Mouse (Mus musculus): ENCODE data around the gene Pinlyp. TPM values are rescaled to one million over a fixed set of nuclear protein-coding genes. Genes with fewer than 3 reads are reported as not detected.

The Pinlyp gene
- polyA plus RNA-seq, 1 experiment from 2014 or later: not detected

DNA sequence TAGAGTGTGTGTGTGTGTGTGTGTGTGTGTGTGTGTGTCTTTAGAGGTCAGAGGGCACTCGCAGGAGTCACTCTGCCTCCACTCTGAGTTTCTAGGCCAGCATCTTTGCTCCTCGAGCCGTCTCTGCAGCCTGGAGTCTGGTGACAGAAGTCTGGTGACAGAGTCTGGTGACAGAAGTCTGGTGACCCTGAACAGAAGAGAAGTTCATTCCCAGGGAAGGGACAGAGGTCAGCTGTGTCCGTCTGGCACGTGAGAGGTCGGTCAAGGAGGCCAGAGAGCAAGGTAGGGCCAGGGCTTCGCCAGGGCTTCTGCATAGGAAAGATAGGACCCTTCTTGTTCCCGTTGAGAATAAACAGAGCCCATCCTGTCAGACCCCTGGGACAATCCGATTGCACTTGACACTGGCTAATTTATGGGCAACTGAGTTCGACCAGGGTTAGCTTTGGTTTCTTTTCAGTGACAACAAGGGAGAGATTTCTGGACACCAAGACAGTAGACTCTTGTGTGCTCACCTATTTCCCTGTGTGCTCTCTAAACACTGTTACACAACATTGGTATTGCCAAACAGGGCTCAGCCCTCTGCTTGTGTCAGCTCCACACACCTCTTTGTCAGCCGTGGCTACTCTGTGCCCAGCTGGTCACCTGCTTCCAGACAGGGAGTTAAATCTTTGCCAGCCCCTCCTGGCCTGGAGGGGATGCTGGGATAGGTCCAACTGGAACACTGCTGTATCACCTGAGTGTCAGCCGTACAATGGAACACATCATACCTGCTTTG lies 6.3 kb upstream of the Pinlyp start:
- H3K9ac ChIP-seq: no peak overlapping the region
- H3K4me1 ChIP-seq: peaks cover 10% of the 10 kb centered on the region
- no peaks in the 10 kb centered on the region for H3K27me3 ChIP-seq
- WGBS: 94% methylated on average over 12 of the region's 12 CpGs
- H3K9me3 ChIP-seq: no peaks in the 10 kb centered on the region
- no peak overlapping the region for H3K4me3 ChIP-seq (replicated peaks)
- no peak overlapping the region for H3K4me2 ChIP-seq
- H3K27ac ChIP-seq: no peak overlapping the region
- no peak for ATAC-seq (ENCODE audit: low FRiP score)
- H3K36me3 ChIP-seq (replicated peaks): peaks cover 76% of the 10 kb centered on the region

GRCm38 (mm10) chr7:24547534-24548036 lies 1.7 kb upstream of the Pinlyp start:
- H3K27me3 ChIP-seq: no peaks in the 10 kb centered on the region
- H3K4me2 ChIP-seq: peak overlapping the region; percentile 74
- no peaks in the 10 kb centered on the region for H3K9me3 ChIP-seq
- WGBS: 27% methylated on average over 13 of the region's 13 CpGs
- ATAC-seq (ENCODE audit: low FRiP score): peak; percentile 27; the same call in 1 of the 2 replicates
- peak overlapping the region; percentile 87 for H3K9ac ChIP-seq
- H3K4me3 ChIP-seq (replicated peaks): peak overlapping the region; percentile 81
- peaks cover 44% of the 10 kb centered on the region for H3K36me3 ChIP-seq (replicated peaks)
- H3K4me1 ChIP-seq: peaks cover 17% of the 10 kb centered on the region
- H3K27ac ChIP-seq: peak overlapping the region; percentile 63

- H3K27ac ChIP-seq: peak overlapping the region; percentile 71
- H3K9me3 ChIP-seq: no peaks in the 10 kb centered on the region
- ATAC-seq (ENCODE audit: low FRiP score): peak; percentile 98
- under 1% methylated on average over 57 of the region's 57 CpGs for WGBS
- peak overlapping the region; percentile 74 for H3K4me2 ChIP-seq
- no peaks in the 10 kb centered on the region for H3K27me3 ChIP-seq
- H3K4me1 ChIP-seq: peaks cover 17% of the 10 kb centered on the region
- peak overlapping the region; percentile 81 for H3K4me3 ChIP-seq (replicated peaks)
- H3K9ac ChIP-seq: peak overlapping the region; percentile 87
- H3K36me3 ChIP-seq (replicated peaks): peaks cover 36% of the 10 kb centered on the region
These were observed 894 bp upstream of the Pinlyp start for GRCm38 (mm10) chr7:24546634-24547389.

DNA sequence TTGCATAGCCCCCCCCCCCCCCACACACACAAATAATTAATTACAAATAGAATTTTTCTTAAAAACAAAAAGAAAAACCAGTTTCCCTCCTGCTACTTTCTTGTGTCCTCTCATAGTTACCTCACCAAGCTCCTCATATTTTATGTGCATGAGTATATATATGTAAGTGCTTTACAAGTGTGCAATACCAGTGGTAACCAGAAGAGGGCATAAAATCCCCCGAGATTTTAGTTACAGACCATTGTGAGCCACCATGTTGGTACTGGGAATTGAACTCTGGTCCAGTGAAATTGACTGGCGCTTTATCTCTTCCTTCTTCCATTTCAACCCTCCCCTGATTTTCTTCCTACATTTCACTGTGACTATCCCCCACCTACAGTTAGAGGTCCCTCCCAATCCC lies 1.4 kb downstream of the Pinlyp start:
- H3K27me3 ChIP-seq: no peaks in the 10 kb centered on the region
- 92% methylated on average over 2 of the region's 2 CpGs for WGBS
- H3K4me3 ChIP-seq (replicated peaks): no peak overlapping the region
- peaks cover 17% of the 10 kb centered on the region for H3K4me1 ChIP-seq
- H3K36me3 ChIP-seq (replicated peaks): peaks cover 13% of the 10 kb centered on the region
- ATAC-seq (ENCODE audit: low FRiP score): no peak
- H3K4me2 ChIP-seq: no peak overlapping the region
- H3K9me3 ChIP-seq: no peaks in the 10 kb centered on the region
- H3K27ac ChIP-seq: no peak overlapping the region
- H3K9ac ChIP-seq: no peak overlapping the region

GRCm38 (mm10) chr7:24539686-24540085 lies 6.2 kb downstream of the Pinlyp start:
- H3K4me2 ChIP-seq: no peak overlapping the region
- no peak for ATAC-seq (ENCODE audit: low FRiP score)
- H3K27ac ChIP-seq: no peak overlapping the region
- H3K36me3 ChIP-seq (replicated peaks): peaks cover 18% of the 10 kb centered on the region
- peaks cover 3% of the 10 kb centered on the region; the same call in 1 of the 2 replicates for H3K9me3 ChIP-seq
- no peak overlapping the region for H3K4me3 ChIP-seq (replicated peaks)
- H3K4me1 ChIP-seq: peaks cover 4% of the 10 kb centered on the region; the same call in 1 of the 2 replicates
- WGBS: 91% methylated on average over 4 of the region's 4 CpGs
- no peak overlapping the region for H3K9ac ChIP-seq
- 0 out of 2 replicates have a peak, but pooled peaks cover under 1% of the 10 kb centered on the region for H3K27me3 ChIP-seq

GRCm38 (mm10) chr7:24538701-24539100 lies 7.2 kb downstream of the Pinlyp start:
- Histone ChIP-seq H3K4me2 (no peak overlapping the region), H3K27ac (no peak overlapping the region), H3K4me1 (peaks cover 11% of the 10 kb centered on the region), H3K36me3 (replicated peaks) (peaks cover 28% of the 10 kb centered on the region), H3K9me3 (peaks cover 3% of the 10 kb centered on the region; the same call in 1 of the 2 replicates), H3K27me3 (peaks cover 10% of the 10 kb centered on the region), H3K4me3 (replicated peaks) (no peak overlapping the region), H3K9ac (no peak overlapping the region)
- no peak for ATAC-seq (ENCODE audit: low FRiP score)
- WGBS: 76% methylated on average over 5 of the region's 5 CpGs

- peaks cover 3% of the 10 kb centered on the region; the same call in 1 of the 2 replicates for H3K9me3 ChIP-seq
- peaks cover 34% of the 10 kb centered on the region for H3K36me3 ChIP-seq (replicated peaks)
- H3K4me1 ChIP-seq: peaks cover 17% of the 10 kb centered on the region
- no peak overlapping the region for H3K4me2 ChIP-seq
- no peak overlapping the region for H3K4me3 ChIP-seq (replicated peaks)
- H3K27ac ChIP-seq: no peak overlapping the region
- peaks cover 15% of the 10 kb centered on the region for H3K27me3 ChIP-seq
- 46% methylated on average over 5 of the region's 5 CpGs for WGBS
- no peak overlapping the region for H3K9ac ChIP-seq
- ATAC-seq (ENCODE audit: low FRiP score): no peak
These were observed 7.8 kb downstream of the Pinlyp start for GRCm38 (mm10) chr7:24538154-24538553.

- ATAC-seq (ENCODE audit: low FRiP score): no peak
- WGBS: 85% methylated on average over 5 of the region's 5 CpGs
- H3K4me3 ChIP-seq (replicated peaks): no peak overlapping the region
- H3K36me3 ChIP-seq (replicated peaks): peaks cover 35% of the 10 kb centered on the region
- peaks cover 19% of the 10 kb centered on the region for H3K27me3 ChIP-seq
- H3K4me1 ChIP-seq: peaks cover 19% of the 10 kb centered on the region
- no peak overlapping the region for H3K9ac ChIP-seq
- no peak overlapping the region for H3K27ac ChIP-seq
- no peak overlapping the region for H3K4me2 ChIP-seq
- H3K9me3 ChIP-seq: peaks cover 3% of the 10 kb centered on the region; the same call in 1 of the 2 replicates
These were observed 8.3 kb downstream of the Pinlyp start for GRCm38 (mm10) chr7:24537591-24537990.

GRCm38 (mm10) chr7:24537081-24537480 lies 8.8 kb downstream of the Pinlyp start:
- no peak for ATAC-seq (ENCODE audit: low FRiP score)
- Histone ChIP-seq H3K4me2 (no peak overlapping the region), H3K4me3 (replicated peaks) (no peak overlapping the region), H3K4me1 (peaks cover 24% of the 10 kb centered on the region), H3K36me3 (replicated peaks) (peaks cover 35% of the 10 kb centered on the region), H3K27me3 (peaks cover 23% of the 10 kb centered on the region), H3K9ac (no peak overlapping the region), H3K27ac (no peak overlapping the region), H3K9me3 (peaks cover 3% of the 10 kb centered on the region; the same call in 1 of the 2 replicates)
- 83% methylated on average over 4 of the region's 4 CpGs for WGBS

DNA sequence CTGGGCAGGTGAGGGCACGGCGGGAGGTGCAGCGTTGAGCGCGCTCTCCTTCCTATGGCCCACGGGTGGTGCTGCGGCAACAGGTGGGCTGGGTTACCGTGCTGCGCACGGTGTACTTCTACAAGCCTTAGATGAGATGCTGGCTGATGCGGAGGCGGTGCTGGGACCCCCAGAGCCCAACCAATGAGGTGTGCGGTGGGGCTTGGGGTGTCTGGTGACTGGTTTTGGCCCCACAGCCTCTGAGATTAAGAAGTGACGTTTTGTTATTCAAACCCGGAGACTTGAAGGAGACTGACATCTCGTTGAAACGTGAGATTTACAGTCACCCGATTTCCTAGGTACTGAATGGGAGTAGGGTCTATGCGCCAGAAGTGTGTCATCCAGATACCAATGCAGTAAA lies 11.6 kb downstream of the Pinlyp start:
- ATAC-seq (ENCODE audit: low FRiP score): no peak
- Histone ChIP-seq H3K4me2 (peak overlapping the region; percentile 36), H3K27ac (no peak overlapping the region), H3K36me3 (replicated peaks) (peaks cover 35% of the 10 kb centered on the region), H3K9ac (0 out of 2 replicates have a peak overlapping the region, but pooled peaks have one; percentile 12), H3K4me3 (replicated peaks) (peak overlapping the region; percentile 18; the same call in 1 of the 2 replicates), H3K27me3 (peaks cover 23% of the 10 kb centered on the region), H3K9me3 (peaks cover 3% of the 10 kb centered on the region; the same call in 1 of the 2 replicates), H3K4me1 (peaks cover 43% of the 10 kb centered on the region)
- 23% methylated on average over 18 of the region's 19 CpGs for WGBS

GRCm38 (mm10) chr7:24533806-24534205 lies 12.1 kb downstream of the Pinlyp start:
- H3K4me1 ChIP-seq: peaks cover 45% of the 10 kb centered on the region
- H3K27ac ChIP-seq: no peak overlapping the region
- 15% methylated on average over 40 of the region's 42 CpGs for WGBS

GRCm38 (mm10) chr7:24533031-24533571 lies 12.8 kb downstream of the Pinlyp start:
- 55% methylated on average over 28 of the region's 28 CpGs for WGBS
- Histone ChIP-seq H3K4me2 (peak overlapping the region; percentile 36; the same call in 1 of the 2 replicates), H3K9me3 (no peaks in the 10 kb centered on the region), H3K36me3 (replicated peaks) (peaks cover 35% of the 10 kb centered on the region), H3K4me3 (replicated peaks) (no peak overlapping the region), H3K4me1 (peaks cover 42% of the 10 kb centered on the region), H3K9ac (peak overlapping the region; percentile 17; the same call in 1 of the 2 replicates), H3K27ac (no peak overlapping the region), H3K27me3 (peaks cover 23% of the 10 kb centered on the region)
- ATAC-seq (ENCODE audit: low FRiP score): no peak

More at GRCm38 (mm10) chr7:24533806-24534205, 12.1 kb downstream of the Pinlyp start:
- Histone ChIP-seq H3K27me3 (peaks cover 23% of the 10 kb centered on the region), H3K9me3 (peaks cover under 1% of the 10 kb centered on the region; the same call in 1 of the 2 replicates), H3K4me2 (peak overlapping the region; percentile 36), H3K36me3 (replicated peaks) (peaks cover 35% of the 10 kb centered on the region), H3K9ac (0 out of 2 replicates have a peak overlapping the region, but pooled peaks have one; percentile 12), H3K4me3 (replicated peaks) (peak overlapping the region; percentile 18; the same call in 1 of the 2 replicates)
- ATAC-seq (ENCODE audit: low FRiP score): no peak

Measured in forebrain, embryonic 12.5 days (tissue).